Mouse (Mus musculus) midbrain, postnatal 0 days (tissue): ENCODE measurements around the gene Ccdc6. TPM values are rescaled to one million over a fixed set of nuclear protein-coding genes. Genes with fewer than 3 reads are reported as not detected.

Experiments
- ATAC-seq: fragments of 200-750 bp; cut with Nextera tagmentation; 2 replicates; pipeline ENCODE4 v1.8.0; 2017; ENCODE audit warnings: moderate number of reproducible peaks, mild to moderate bottlenecking, moderate TSS enrichment, moderate library complexity; ENCODE audit not compliant: low FRiP score
- DNase-seq: peaks from one replicate; pipeline ENCODE4 v3.0.0-alpha.2; 2015; ENCODE audit warnings: low spot score
- H3K27ac ChIP-seq: fragments of 300-500 bp; sonication (generic); 2 replicates; pipeline ENCODE4 v1.5.1; 2014; ENCODE audit warnings: low read depth, mild to moderate bottlenecking, low read length, mixed read lengths
- H3K27me3 ChIP-seq: fragments of 300-500 bp; sonication (generic); 2 replicates; pipeline ENCODE4 v1.6.1; 2014; ENCODE audit warnings: low read length, control low read depth, mixed read lengths; ENCODE audit not compliant: insufficient read depth
- H3K36me3 ChIP-seq: fragments of 300-500 bp; sonication (generic); 2 replicates; pipeline ENCODE4 v1.6.1; 2014; ENCODE audit warnings: low read length, control low read depth, mixed read lengths; ENCODE audit not compliant: insufficient read depth
- H3K4me1 ChIP-seq: fragments of 300-500 bp; sonication (generic); 2 replicates; pipeline ENCODE4 v1.6.1; 2014; ENCODE audit warnings: mild to moderate bottlenecking, control low read depth, antibody characterized with exemption, low read length, mixed read lengths; ENCODE audit not compliant: insufficient read depth
- H3K4me2 ChIP-seq: fragments of 300-500 bp; sonication (generic); 2 replicates; pipeline ENCODE4 v1.6.1; 2014; ENCODE audit warnings: low read depth, mild to moderate bottlenecking, low read length, mixed read lengths; ENCODE audit not compliant: poor library complexity, severe bottlenecking
- H3K4me3 ChIP-seq: fragments of 300-500 bp; sonication (generic); 2 replicates; pipeline ENCODE4 v1.5.1; 2014; ENCODE audit warnings: low read depth, mild to moderate bottlenecking, low read length, moderate library complexity
- H3K9ac ChIP-seq: fragments of 300-500 bp; sonication (generic); replicated peaks from 2 replicates; pipeline ENCODE4 v1.6.1; 2014; ENCODE audit warnings: mild to moderate bottlenecking, low read length, moderate library complexity, mixed read lengths; ENCODE audit not compliant: poor library complexity, severe bottlenecking
- H3K9me3 ChIP-seq: fragments of 300-500 bp; sonication (generic); 2 replicates; pipeline ENCODE4 v1.6.1; 2016; ENCODE audit warnings: low read length, control low read depth
- CTCF ChIP-seq: IDR thresholded peaks from 2 replicates; pipeline ENCODE4 v1.5.1; 2016; ENCODE audit warnings: antibody characterized with exemption, mild to moderate bottlenecking
- WGBS: fragments of 180-500 bp; shearing (Covaris S2); extraction: QIAGEN DNeasy Blood & Tissue Kit; methylation state at CpG from one replicate; pipeline ENCODE4 v1.1.7; 2014; 5-methylcytosine and 5-hydroxymethylcytosine counted together
- polyA plus RNA-seq: library from polyadenylated mRNA; unstranded; fragments of >200 nt; fragmentation: Nextera tagmentation; extraction: Ambion mirVana; gene quantifications from 2 replicates; pipeline ENCODE4 v1.2.1, GENCODE M21; 2015
- total RNA-seq: library from RNA; depleted of rRNA; stranded (reverse); fragments of >200 nt; gene quantifications from 2 replicates; pipeline ENCODE4 v1.2.3, GENCODE M21; 2014

Ccdc6 gene
- total and polyA plus RNA-seq, 2 experiments from 2014 or later = 28.0 to 43.7 TPM

DNA sequence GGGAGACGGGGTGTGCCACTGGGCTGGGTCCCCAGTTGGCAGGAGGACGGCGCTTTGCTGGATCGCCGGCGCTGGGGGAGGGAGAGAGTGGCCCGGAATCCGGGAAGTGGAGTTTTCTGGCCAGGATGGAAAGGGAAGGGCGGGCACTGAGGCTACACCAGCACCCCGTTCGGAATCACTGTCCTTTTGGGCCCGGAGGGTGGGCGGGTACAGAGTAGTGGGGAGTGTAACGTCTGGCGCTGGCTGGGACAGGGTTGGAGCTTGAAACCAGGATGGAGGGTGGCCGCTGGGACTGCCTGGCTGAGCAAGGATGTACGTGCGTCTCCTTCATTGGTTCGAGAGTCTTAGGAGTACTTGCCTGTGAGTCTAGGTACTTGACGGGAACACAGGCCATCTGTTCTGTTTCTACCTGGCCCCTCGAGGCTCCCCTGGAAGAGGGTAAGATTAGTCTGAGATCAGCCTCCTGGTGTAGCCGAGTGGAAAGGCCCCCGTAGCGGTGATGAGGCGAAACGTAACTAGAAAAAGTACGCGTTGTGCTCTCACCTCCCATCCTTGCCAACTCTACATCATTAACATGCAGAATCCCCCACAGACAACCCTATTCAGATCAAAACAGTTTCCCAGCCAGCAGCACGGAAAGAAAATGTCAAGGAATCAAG lies 1.1 kb downstream of the Ccdc6 start:
- ATAC-seq (peak; percentile 57), DNase-seq (peak; percentile 78)
- H3K4me1 ChIP-seq = 0 out of 2 replicates have a peak, but pooled peaks cover 6% of the 10 kb centered on the region
- no peaks in the 10 kb centered on the region for H3K36me3 ChIP-seq
- peak overlapping the region; percentile 87 for H3K27ac ChIP-seq
- WGBS = under 1% methylated on average over 29 of the region's 29 CpGs
- H3K4me3 ChIP-seq = peak overlapping the region; percentile 96
- no peaks in the 10 kb centered on the region for H3K9me3 ChIP-seq
- H3K9ac ChIP-seq = peak overlapping the region; percentile 73
- H3K27me3 ChIP-seq = no peaks in the 10 kb centered on the region
- TF ChIP-seq CTCF = no peak
- H3K4me2 ChIP-seq = peak overlapping the region; percentile 96

GRCm38 (mm10) chr10:70098626-70099025 lies 1.7 kb downstream of the Ccdc6 start:
- Histone ChIP-seq H3K27me3 (no peaks in the 10 kb centered on the region), H3K4me2 (peak overlapping the region; percentile 96), H3K36me3 (no peaks in the 10 kb centered on the region), H3K4me3 (peak overlapping the region; percentile 96), H3K4me1 (0 out of 2 replicates have a peak, but pooled peaks cover 6% of the 10 kb centered on the region), H3K9ac (peak overlapping the region; percentile 73), H3K27ac (peak overlapping the region; percentile 27), H3K9me3 (no peaks in the 10 kb centered on the region)
- ATAC-seq = no peak
- no peak for TF ChIP-seq CTCF
- 1% methylated on average over 6 of the region's 6 CpGs for WGBS
- DNase-seq = no peak

DNA sequence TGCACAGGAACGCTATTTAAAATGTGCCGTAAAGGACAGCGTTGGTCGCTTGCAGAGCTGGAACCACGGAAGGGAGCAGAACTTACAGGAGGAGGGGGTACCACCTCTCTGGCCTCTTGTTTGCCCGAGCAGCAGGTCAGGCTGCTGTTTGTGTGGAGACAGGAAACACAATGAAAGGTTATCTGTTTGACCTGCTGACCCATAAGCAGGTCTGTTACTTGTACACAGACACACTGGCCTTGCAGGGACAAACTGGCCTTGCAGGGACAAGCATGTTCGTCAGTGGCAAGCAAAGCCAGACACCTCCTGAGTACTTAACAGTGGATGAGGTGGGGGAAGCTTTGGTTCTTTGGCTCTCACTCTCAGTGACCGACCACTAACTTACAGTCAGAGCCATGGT lies 2.1 kb downstream of the Ccdc6 start:
- no peaks in the 10 kb centered on the region for H3K9me3 ChIP-seq
- peak overlapping the region; percentile 96 for H3K4me3 ChIP-seq
- peak overlapping the region; percentile 73; the same call in 1 of the 2 replicates for H3K9ac ChIP-seq
- H3K4me1 ChIP-seq = 0 out of 2 replicates have a peak, but pooled peaks cover 6% of the 10 kb centered on the region
- H3K4me2 ChIP-seq = peak overlapping the region; percentile 96
- TF ChIP-seq CTCF = no peak
- no peaks in the 10 kb centered on the region for H3K36me3 ChIP-seq
- no peak for DNase-seq
- no peak for ATAC-seq
- WGBS = 30% methylated on average over 8 of the region's 8 CpGs
- H3K27me3 ChIP-seq = no peaks in the 10 kb centered on the region
- peak overlapping the region; percentile 38; the same call in 1 of the 2 replicates for H3K27ac ChIP-seq

- Histone ChIP-seq H3K27ac (no peak overlapping the region), H3K9ac (no peak overlapping the region), H3K9me3 (no peaks in the 10 kb centered on the region), H3K27me3 (no peaks in the 10 kb centered on the region), H3K4me1 (0 out of 2 replicates have a peak, but pooled peaks cover 6% of the 10 kb centered on the region), H3K4me2 (no peak overlapping the region), H3K4me3 (no peak overlapping the region), H3K36me3 (no peaks in the 10 kb centered on the region)
- TF ChIP-seq CTCF = peak; percentile 33; the same call in 1 of the 2 replicates
- 97% methylated on average over 4 of the region's 4 CpGs for WGBS
- no peak for DNase-seq
- ATAC-seq = no peak
Observed at GRCm38 (mm10) chr10:70102086-70102485, 5.2 kb downstream of the Ccdc6 start.

DNA sequence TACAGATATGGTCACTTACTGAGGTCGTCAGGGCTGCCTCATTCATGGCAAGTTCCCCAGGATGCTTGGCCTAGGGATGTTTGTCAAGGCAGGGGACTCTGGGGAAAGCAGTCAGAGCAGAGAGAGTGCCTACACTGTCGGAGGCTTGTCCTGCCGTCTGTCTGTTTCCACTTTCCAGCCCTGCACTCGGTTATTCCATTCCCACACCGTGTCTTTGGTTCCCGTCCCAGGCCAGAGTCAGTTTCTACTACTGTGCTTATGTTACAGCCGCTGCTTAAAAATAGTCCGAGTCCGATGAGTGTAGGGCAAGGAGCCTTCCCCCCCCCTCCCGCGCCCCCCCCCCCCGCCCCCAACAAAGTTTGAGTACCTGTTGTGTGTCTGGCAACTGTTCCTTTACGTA lies 11.1 kb downstream of the Ccdc6 start:
- no peak overlapping the region for H3K27ac ChIP-seq
- H3K36me3 ChIP-seq = no peaks in the 10 kb centered on the region
- ATAC-seq (no peak), DNase-seq (no peak)
- 74% methylated on average over 12 of the region's 13 CpGs for WGBS
- H3K9me3 ChIP-seq = no peaks in the 10 kb centered on the region
- H3K4me1 ChIP-seq = no peaks in the 10 kb centered on the region; the same call in 1 of the 2 replicates
- TF ChIP-seq CTCF = no peak
- H3K4me3 ChIP-seq = no peak overlapping the region
- H3K9ac ChIP-seq = no peak overlapping the region
- H3K4me2 ChIP-seq = no peak overlapping the region
- no peaks in the 10 kb centered on the region for H3K27me3 ChIP-seq

GRCm38 (mm10) chr10:70109974-70110373 lies 13.1 kb downstream of the Ccdc6 start:
- Histone ChIP-seq H3K9ac (no peak overlapping the region), H3K4me1 (no peaks in the 10 kb centered on the region; the same call in 1 of the 2 replicates), H3K27ac (no peak overlapping the region), H3K9me3 (no peaks in the 10 kb centered on the region), H3K27me3 (no peaks in the 10 kb centered on the region), H3K36me3 (no peaks in the 10 kb centered on the region), H3K4me2 (no peak overlapping the region), H3K4me3 (no peak overlapping the region)
- WGBS = 82% methylated on average over 5 of the region's 5 CpGs
- no peak for TF ChIP-seq CTCF
- DNase-seq (no peak), ATAC-seq (no peak)
